Mouse (Mus musculus): Measurements from ENCODE around the gene Cd163l1.

GRCm38 (mm10) chr7:140253780-140254299 is 35.8 kb downstream of the Cd163l1 start:
- no peak for TF ChIP-seq POLR2A (IDR thresholded peaks at IDR 0.05; ENCODE audit: low read depth, low read length)
- TF ChIP-seq CTCF (IDR thresholded peaks at IDR 0.05; ENCODE audit: extremely low read depth, insufficient read depth, insufficient read length, insufficient replicate concordance) = no peak

Data from spleen, adult 2 months (tissue).